Mouse (Mus musculus) large intestine, adult 2 months (tissue): Measurements from ENCODE around the gene Mgat1. TPM values are rescaled to one million over a fixed set of nuclear protein-coding genes. Genes with fewer than 3 reads are reported as not detected.
"Not testable (repeated sequence)": the region's sequence is repeated elsewhere in the genome, so short reads cannot be mapped to it uniquely, and the experiment has no call there.

ENCODE experiments used
- DNase-seq: peaks from one replicate; pipeline ENCODE4 v3.0.0-alpha.2; 2012; ENCODE audit warnings: low read depth, low spot score
- WGBS: fragments of 180-500 bp; shearing (Covaris S2); methylation state at CpG from one replicate; pipeline ENCODE4 v1.1.7; 2018; 5-methylcytosine and 5-hydroxymethylcytosine counted together
- polyA plus RNA-seq: library from polyadenylated mRNA; depleted of rRNA; stranded (reverse); fragments of >200 nt; gene quantifications from 2 replicates; pipeline ENCODE4 v1.2.3, GENCODE M21; 2012; rRNA removed

The Mgat1 gene
- 120 and 150 TPM in 2 replicates for polyA plus RNA-seq

- no peak for DNase-seq
- 2% methylated on average over 60 of the region's 60 CpGs for WGBS
These were observed at the start of gene Mgat1 for GRCm38 (mm10) chr11:49243727-49244594. Gene Mgat1 (plus strand): TSS chr11:49244191.

GRCm38 (mm10) chr11:49194771-49195170, 49.2 kb upstream of the Mgat1 start:
- not testable (repeated sequence) for DNase-seq
- 91% methylated on average over 9 of the region's 9 CpGs for WGBS

GRCm38 (mm10) chr11:49195819-49196322, 48.1 kb upstream of the Mgat1 start:
- WGBS = 84% methylated on average over 7 of the region's 7 CpGs
- DNase-seq = no peak

GRCm38 (mm10) chr11:49200666-49201065, 43.3 kb upstream of the Mgat1 start:
- DNase-seq = no peak

- no peak for DNase-seq
These were observed 42.8 kb upstream of the Mgat1 start for GRCm38 (mm10) chr11:49201142-49201541.

- 12% methylated on average over 2 of the region's 2 CpGs for WGBS
- no peak for DNase-seq
These were observed 41.9 kb upstream of the Mgat1 start for GRCm38 (mm10) chr11:49202071-49202470.

- WGBS = under 1% methylated on average over 10 of the region's 10 CpGs
- DNase-seq = no peak
These were observed 41.4 kb upstream of the Mgat1 start for GRCm38 (mm10) chr11:49202523-49203061.

GRCm38 (mm10) chr11:49203129-49203768, 40.7 kb upstream of the Mgat1 start, which contains the start of gene Zfp62:
Gene Zfp62 (plus strand): TSS chr11:49203292.
- peak; percentile 82 for DNase-seq
- WGBS = 1% methylated on average over 47 of the region's 47 CpGs

GRCm38 (mm10) chr11:49203771-49204497, 40.1 kb upstream of the Mgat1 start:
- DNase-seq = no peak
- 1% methylated on average over 24 of the region's 24 CpGs for WGBS

- no peak for DNase-seq
- 76% methylated on average over 6 of the region's 6 CpGs for WGBS
These were observed 38.9 kb upstream of the Mgat1 start for GRCm38 (mm10) chr11:49205080-49205590.

- 98% methylated on average over 1 of the region's 1 CpGs for WGBS
These were observed 36.5 kb upstream of the Mgat1 start for GRCm38 (mm10) chr11:49207495-49207894.

GRCm38 (mm10) chr11:49212577-49212976, 31.4 kb upstream of the Mgat1 start:
- no peak for DNase-seq

More at GRCm38 (mm10) chr11:49207495-49207894, 36.5 kb upstream of the Mgat1 start:
- no peak for DNase-seq

GRCm38 (mm10) chr11:49213505-49213904, 30.5 kb upstream of the Mgat1 start:
- WGBS = 92% methylated on average over 1 of the region's 1 CpGs
- no peak for DNase-seq

- WGBS = 90% methylated on average over 2 of the region's 2 CpGs
These were observed 24.7 kb upstream of the Mgat1 start for GRCm38 (mm10) chr11:49219271-49219670.

GRCm38 (mm10) chr11:49224455-49224854, 19.5 kb upstream of the Mgat1 start:
- 65% methylated on average over 1 of the region's 1 CpGs for WGBS

More at GRCm38 (mm10) chr11:49219271-49219670, 24.7 kb upstream of the Mgat1 start:
- no peak for DNase-seq

GRCm38 (mm10) chr11:49232781-49233180, 11.2 kb upstream of the Mgat1 start:
- no peak for DNase-seq
- 81% methylated on average over 3 of the region's 3 CpGs for WGBS

More at GRCm38 (mm10) chr11:49224455-49224854, 19.5 kb upstream of the Mgat1 start:
- no peak for DNase-seq

- DNase-seq = no peak
These were observed 8.4 kb upstream of the Mgat1 start for GRCm38 (mm10) chr11:49235459-49236207.

GRCm38 (mm10) chr11:49236891-49237290, 7.1 kb upstream of the Mgat1 start:
- DNase-seq = no peak
- WGBS = 47% methylated on average over 1 of the region's 1 CpGs

More at GRCm38 (mm10) chr11:49235459-49236207, 8.4 kb upstream of the Mgat1 start:
- 75% methylated on average over 3 of the region's 3 CpGs for WGBS

GRCm38 (mm10) chr11:49237532-49237931, 6.5 kb upstream of the Mgat1 start:
- DNase-seq = no peak
- 11% methylated on average over 2 of the region's 2 CpGs for WGBS
